Mouse (Mus musculus): Measurements from ENCODE around the gene Cpt1b.
"Not testable (repeated sequence)": the region's sequence is repeated elsewhere in the genome, so short reads cannot be mapped to it uniquely, and the experiment has no call there.

Cpt1b gene

DNA sequence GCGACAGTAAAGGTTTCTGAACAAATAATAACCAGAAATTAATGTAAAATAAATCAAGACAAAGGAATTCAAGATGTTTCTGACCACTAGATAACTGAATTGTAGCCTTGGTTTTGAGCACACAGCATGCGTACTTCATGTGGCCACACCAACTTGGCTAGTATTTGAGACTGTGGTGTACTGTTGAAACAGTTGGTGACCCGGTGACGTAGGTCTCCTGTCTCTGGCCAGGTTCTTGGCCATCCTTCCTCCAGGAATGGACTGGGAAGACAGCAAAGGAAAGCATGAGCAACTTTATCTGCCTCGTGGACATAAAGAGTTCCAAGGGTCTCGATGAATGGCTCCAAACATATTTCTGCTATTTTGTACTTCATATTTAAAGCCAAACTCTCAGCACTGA, 6.1 kb upstream of the Cpt1b start:
- DNase-seq (ENCODE audit: low spot score) = no peak

GRCm38 (mm10) chr15:89431271-89431670, 5.6 kb upstream of the Cpt1b start:
- no peak for DNase-seq (ENCODE audit: low spot score)

DNA sequence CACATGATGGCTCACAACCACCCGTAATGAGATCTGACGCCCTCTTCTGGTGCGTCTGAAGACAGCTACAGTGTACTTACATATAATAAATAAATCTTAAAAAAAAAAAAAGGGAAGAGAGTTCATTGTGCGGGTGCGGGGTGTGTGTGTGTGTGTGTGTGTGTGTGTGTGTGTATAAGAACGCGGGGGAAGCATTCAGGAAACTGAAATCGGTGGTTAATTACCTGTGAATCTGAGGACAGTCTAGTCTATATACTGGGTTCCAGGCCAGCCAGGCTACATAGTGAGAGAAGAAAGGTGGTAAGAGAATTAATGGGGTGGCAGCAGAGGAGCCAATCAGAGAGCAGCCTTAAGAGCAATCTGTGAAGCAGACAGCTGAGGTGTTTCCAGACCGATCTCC, 5.1 kb upstream of the Cpt1b start:
- DNase-seq (ENCODE audit: low spot score) = not testable (repeated sequence)

DNA sequence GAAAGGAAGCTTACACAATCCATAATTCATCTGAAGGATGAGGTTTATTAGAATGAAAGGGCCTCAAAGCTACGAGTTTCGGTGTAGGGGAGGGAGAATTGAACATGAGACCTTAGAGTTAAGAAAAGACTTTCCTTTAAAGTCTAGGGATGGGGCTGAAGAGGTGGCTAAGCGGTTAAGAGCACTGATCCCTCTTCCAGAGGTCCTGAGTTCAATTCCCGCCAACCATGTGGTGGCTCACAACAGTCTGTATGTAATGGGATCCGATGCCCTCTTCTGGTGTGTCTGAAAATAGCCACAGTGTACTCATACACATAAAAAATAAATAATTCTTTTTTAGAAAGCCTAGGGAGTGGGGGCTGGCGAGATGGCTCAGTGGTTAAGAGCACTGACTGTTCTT, 4.7 kb upstream of the Cpt1b start:
- no peak for DNase-seq (ENCODE audit: low spot score)

DNA sequence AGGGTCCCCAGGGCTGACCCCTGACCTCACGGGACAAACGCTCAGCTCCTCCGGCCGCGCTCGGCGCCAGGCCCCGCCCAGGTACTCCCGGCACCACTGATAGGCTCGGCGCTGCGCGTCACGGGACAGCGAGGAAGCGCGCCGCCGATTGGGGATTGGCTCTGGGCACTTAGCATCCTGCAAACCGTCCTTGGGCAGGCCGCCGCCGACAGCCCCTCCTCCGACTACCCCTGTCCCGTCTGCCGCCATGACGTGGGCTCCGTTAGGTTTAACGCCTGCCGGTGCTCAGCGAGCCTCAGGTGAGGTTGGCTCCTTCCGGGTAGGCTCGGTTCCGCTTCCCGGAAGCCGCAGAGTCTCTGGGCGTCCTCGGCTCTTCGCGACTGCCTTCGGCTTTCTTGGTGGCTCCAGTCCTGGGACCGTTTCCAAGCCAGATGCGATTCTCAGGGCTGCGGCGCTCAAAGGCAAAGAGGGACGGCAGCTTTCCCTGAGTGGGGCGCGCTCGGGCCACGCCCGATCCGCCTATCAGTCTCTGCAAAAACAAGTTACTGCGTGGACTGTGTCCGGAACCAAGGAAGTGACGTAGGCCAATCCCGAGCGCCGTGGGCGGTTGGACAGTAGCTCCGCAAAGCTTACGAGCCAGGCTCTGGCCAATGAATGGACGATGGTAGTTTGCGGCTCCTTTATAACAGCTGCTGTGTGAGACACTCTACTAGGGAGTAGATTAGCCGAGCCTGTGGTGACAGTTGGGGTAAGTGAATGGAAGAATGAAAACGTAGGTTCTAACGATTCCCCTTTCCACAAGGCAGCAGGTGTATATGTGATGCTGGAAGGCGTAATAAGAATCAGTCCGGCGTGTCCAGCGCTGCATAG, 3.9 kb upstream of the Cpt1b start, which contains the start of the genes C730034F03Rik, Gm44502 and Chkb:
TSS of gene C730034F03Rik (plus strand) at position 238 of the 870 bp plus-strand sequence.
TSS of gene Gm44502 (minus strand) at position 345 of the 870 bp plus-strand sequence.
TSS of gene Chkb (minus strand) at position 557 of the 870 bp plus-strand sequence.
- DNase-seq (ENCODE audit: low spot score) = peak; percentile 95

DNA sequence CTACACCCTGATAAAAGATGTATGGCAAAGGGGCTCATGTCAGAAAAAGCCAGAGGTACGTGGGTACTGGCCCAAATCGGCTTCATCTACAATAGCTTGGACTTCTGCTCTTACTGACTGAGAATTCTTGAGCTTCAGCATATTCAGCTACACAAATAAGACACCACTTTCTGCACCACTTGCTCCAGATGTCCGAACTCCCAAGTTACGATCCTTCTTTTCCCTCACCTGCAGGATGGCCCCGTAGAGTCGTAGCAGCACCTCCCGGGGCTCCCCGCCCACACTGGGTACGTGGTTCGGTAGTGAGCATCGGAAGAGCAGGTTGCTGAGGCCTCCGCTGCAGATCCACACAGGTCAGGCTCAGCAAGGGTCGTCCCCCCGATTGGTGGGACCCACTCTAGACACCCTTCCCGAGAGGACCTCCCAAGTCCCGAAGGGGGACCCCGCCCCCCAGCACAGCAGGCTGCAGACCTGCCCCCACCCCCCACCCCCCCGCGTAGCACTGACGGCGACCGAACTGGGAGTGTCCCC, 3.2 kb upstream of the Cpt1b start:
- no peak for DNase-seq (ENCODE audit: low spot score)

GRCm38 (mm10) chr15:89428136-89428790, 2.6 kb upstream of the Cpt1b start:
- DNase-seq (ENCODE audit: low spot score) = no peak

GRCm38 (mm10) chr15:89426716-89427115, 1.1 kb upstream of the Cpt1b start:
- DNase-seq (ENCODE audit: low spot score) = no peak

GRCm38 (mm10) chr15:89424621-89425020, 1.0 kb downstream of the Cpt1b start:
- no peak for DNase-seq (ENCODE audit: low spot score)

GRCm38 (mm10) chr15:89421938-89422337, 3.7 kb downstream of the Cpt1b start:
- no peak for DNase-seq (ENCODE audit: low spot score)

- no peak for DNase-seq (ENCODE audit: low spot score)
Measured at GRCm38 (mm10) chr15:89415282-89415681, 10.4 kb downstream of the Cpt1b start.

DNA sequence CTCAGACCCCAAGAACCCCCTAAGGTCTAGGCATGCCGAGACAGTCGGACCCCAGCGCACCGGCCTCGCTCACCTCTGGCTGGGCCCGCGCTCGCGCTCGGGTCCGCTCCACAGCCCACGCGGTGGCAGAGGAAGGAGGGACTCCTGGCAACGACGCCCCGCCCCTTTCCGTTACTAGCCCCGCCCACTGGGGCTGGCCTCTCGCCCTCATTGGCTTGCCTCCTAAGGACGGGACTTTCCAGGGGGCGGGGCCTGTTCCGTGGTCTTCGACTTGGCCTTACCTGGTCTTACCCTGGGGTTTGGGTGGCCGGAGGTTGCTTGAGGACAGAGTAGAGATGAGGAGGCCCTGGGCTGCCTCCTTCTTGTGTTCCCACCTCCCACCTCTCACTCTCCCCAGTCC, 15.5 kb downstream of the Cpt1b start, which contains the start of gene Syce3:
TSS of gene Syce3 (minus strand) at position 386 of the 400 bp plus-strand sequence.
- DNase-seq (ENCODE audit: low spot score) = no peak

- no peak for DNase-seq (ENCODE audit: low spot score)
Measured at GRCm38 (mm10) chr15:89406691-89407090, 19.0 kb downstream of the Cpt1b start.

GRCm38 (mm10) chr15:89404831-89405623, 20.6 kb downstream of the Cpt1b start:
- DNase-seq (ENCODE audit: low spot score) = no peak

DNA sequence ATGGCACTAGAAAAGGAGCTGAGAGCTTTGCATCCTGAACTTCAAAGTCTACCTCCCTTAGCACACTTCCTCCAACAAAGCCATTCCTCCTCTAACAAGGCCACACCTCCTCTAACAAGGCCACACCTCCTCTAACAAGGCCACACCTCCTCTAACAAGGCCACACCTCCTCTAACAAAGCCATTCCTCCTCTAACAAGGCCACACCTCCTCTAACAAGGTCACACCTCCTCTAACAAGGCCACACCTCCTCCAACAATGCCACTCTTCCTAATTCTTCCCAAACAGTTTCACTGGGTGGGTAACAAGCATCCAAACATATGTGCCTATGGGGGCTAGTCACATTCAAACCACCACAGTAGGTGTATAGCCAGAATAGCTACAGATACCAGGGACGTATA, 23.2 kb downstream of the Cpt1b start:
- DNase-seq (ENCODE audit: low spot score) = no peak

DNA sequence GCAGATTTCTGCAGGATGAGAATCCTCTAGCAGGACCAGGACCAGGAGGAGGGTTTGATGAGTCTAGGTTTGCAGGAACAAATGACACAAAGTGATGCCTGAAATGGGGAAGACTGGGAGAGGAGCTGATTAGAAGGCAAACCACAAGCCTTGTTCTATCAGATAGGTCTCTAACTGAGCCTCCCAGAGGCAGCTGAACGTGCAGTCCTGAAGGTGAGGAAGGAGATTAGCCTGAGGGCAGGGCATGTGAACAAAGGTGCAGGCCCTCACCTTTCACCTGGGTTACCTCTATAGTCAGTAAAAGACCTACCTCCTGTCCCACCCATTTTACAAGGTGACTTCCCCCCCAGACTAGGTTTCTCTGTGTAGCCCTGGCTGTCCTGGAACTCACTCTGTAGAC, 25.9 kb downstream of the Cpt1b start:
- no peak for DNase-seq (ENCODE audit: low spot score)

DNA sequence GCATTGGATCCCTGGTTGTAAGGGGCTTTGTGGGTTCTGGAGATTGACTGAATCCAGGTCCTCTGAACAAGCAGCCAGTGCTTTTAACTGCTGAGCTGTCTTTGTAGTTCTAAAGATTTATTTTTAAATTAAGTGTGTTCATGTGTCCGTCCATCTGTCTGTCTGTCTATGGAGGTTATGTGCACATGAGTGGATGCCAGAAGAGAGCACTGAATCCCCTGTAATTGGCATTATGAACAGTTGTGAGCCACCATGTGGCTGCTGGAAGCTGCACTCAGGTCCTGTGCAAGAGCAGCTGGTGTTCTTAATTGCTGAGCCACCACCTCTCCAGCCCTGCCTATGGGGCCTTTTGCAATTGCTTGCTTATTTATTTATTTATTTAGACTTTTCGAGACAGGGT, 27.5 kb downstream of the Cpt1b start:
- no peak for DNase-seq (ENCODE audit: low spot score)

GRCm38 (mm10) chr15:89396883-89397282, 28.8 kb downstream of the Cpt1b start:
- DNase-seq (ENCODE audit: low spot score) = no peak

- DNase-seq (ENCODE audit: low spot score) = no peak
Measured at GRCm38 (mm10) chr15:89390081-89390480, 35.6 kb downstream of the Cpt1b start.

GRCm38 (mm10) chr15:89387127-89387526, 38.5 kb downstream of the Cpt1b start:
- DNase-seq (ENCODE audit: low spot score) = no peak

DNA sequence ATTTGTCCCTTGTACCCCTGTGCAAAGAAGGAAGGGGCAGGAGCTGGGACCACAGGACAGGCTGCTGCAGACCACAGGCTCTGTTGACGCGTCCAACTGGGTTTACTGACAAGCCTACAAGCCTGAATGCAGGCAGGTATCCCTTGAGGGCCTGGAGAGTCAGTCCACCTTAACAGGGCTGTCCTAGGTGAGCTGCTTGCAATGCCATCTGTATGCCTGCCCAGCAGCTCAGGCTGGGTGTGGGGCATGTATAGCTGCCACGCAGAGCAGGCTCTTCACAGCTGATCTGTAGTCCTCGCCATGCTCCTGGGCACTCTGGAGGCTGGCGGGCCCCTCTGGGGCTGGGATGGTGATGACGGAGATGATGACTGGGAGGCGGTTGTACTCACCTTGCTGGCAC, 41.0 kb downstream of the Cpt1b start, which contains the start of gene Klhdc7b:
TSS of gene Klhdc7b (plus strand) at position 301 of the 400 bp plus-strand sequence.
- no peak for DNase-seq (ENCODE audit: low spot score)

GRCm38 (mm10) chr15:89379429-89379828, 46.2 kb downstream of the Cpt1b start:
- no peak for DNase-seq (ENCODE audit: low spot score)
